Mouse (Mus musculus) layer of hippocampus, postnatal 10 days (tissue): ENCODE measurements around the gene Nectin4. TPM values are rescaled to one million over a fixed set of nuclear protein-coding genes. Genes with fewer than 3 reads are reported as not detected.

Experiments
- DNase-seq, 2 experiments: peaks; one replicate each; pipeline ENCODE4 v3.0.0; 2021; ENCODE audit warnings: low spot score in 2 of 2
- total RNA-seq, 2 experiments: library from RNA; stranded (reverse); gene quantifications; 2 replicates each; pipeline ENCODE4 v1.2.3; 2021

Nectin4 gene
- total RNA-seq, 2 experiments from 2014 or later = 1.8 to 1.9 TPM

- DNase-seq = no peak
Observed at GRCm38 (mm10) chr1:171358421-171358820, 11.5 kb upstream of the Nectin4 start.

- peak in 1 of 2 experiments; percentile 44 for DNase-seq
Observed at GRCm38 (mm10) chr1:171360253-171360652, 9.6 kb upstream of the Nectin4 start.

GRCm38 (mm10) chr1:171360656-171361055 is 9.2 kb upstream of the Nectin4 start, which contains the start of gene Klhdc9:
TSS of gene Klhdc9 (minus strand) at chr1:171360798.
- DNase-seq = peak; percentile 91 to 92

GRCm38 (mm10) chr1:171361106-171362103 is 8.5 kb upstream of the Nectin4 start:
- DNase-seq = peak; percentile 71 to 78

- DNase-seq = no peak
Observed at GRCm38 (mm10) chr1:171365934-171366333, 4.0 kb upstream of the Nectin4 start.

GRCm38 (mm10) chr1:171372880-171373279 is 3.0 kb downstream of the Nectin4 start:
- no peak for DNase-seq

GRCm38 (mm10) chr1:171373946-171374345 is 4.0 kb downstream of the Nectin4 start:
- DNase-seq = no peak

GRCm38 (mm10) chr1:171375646-171376097 is 5.8 kb downstream of the Nectin4 start:
- no peak for DNase-seq

GRCm38 (mm10) chr1:171378298-171378697 is 8.4 kb downstream of the Nectin4 start:
- no peak for DNase-seq

GRCm38 (mm10) chr1:171379935-171380599 is 10.2 kb downstream of the Nectin4 start:
- DNase-seq = peak; percentile 84 to 85

GRCm38 (mm10) chr1:171382096-171382620 is 12.3 kb downstream of the Nectin4 start:
- no peak for DNase-seq

- no peak for DNase-seq
Observed at GRCm38 (mm10) chr1:171384361-171384760, 14.5 kb downstream of the Nectin4 start.

- DNase-seq = no peak
Observed at GRCm38 (mm10) chr1:171385171-171385570, 15.3 kb downstream of the Nectin4 start.

- no peak for DNase-seq
Observed at GRCm38 (mm10) chr1:171387099-171387498, 17.2 kb downstream of the Nectin4 start.

GRCm38 (mm10) chr1:171388376-171389102 is 18.6 kb downstream of the Nectin4 start, which contains the start of gene Arhgap30:
TSS of gene Arhgap30 (plus strand) at chr1:171388954.
- DNase-seq = no peak

- no peak for DNase-seq
Observed at GRCm38 (mm10) chr1:171390101-171390500, 20.2 kb downstream of the Nectin4 start.

- DNase-seq = no peak
Observed at GRCm38 (mm10) chr1:171401821-171402220, 31.9 kb downstream of the Nectin4 start.

GRCm38 (mm10) chr1:171402991-171403390 is 33.1 kb downstream of the Nectin4 start:
- DNase-seq = no peak

- DNase-seq = no peak
Observed at GRCm38 (mm10) chr1:171407263-171407662, 37.4 kb downstream of the Nectin4 start.

GRCm38 (mm10) chr1:171410231-171410630 is 40.3 kb downstream of the Nectin4 start:
- no peak for DNase-seq
